Mouse (Mus musculus): ENCODE data around the gene Tsc22d2.

DNA sequence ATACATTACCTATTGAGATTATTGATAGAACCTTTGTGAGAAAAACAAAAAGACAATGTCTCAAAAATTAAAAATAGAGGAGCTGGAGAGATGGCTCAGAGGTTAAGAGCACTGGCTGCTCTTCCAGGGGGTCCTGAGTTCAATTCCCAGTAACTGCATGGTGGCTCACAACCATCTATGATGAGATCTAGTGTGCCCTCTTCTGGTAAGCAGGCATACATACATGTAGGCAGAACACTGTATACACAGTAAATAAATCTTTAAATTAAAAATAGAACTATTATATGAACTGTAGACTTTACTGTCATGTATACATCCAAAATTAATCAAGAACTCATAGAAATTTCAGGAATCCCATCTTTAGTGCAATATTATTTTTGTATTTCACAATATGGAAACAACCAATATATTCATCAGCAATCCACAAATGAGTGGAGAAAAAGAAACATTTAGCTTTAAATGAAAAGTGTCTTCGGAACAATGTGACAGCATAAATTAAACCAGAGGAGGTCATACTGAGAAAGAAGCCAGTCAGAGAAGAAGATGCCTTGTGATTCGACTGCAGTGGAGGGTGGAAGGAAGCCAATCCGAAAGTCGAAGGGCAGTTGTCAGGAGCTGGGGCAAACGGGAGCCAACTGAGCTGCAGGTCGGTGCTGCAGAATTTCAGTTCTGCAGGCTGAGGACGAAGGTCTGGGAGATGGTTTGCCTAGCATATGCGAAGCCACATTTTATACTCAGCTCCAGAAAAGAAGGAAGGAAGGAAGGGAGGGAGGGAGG lies 73.7 kb downstream of the Tsc22d2 start:
- TF ChIP-seq POLR2A (IDR thresholded peaks at IDR 0.05; ENCODE audit: extremely low read depth, insufficient read depth, low read length) (no peak), CTCF (IDR thresholded peaks at IDR 0.05; ENCODE audit: low read depth, low read length) (no peak)

All from liver, adult 2 months (tissue).